17 mouse cellular contexts compared by ENCODE assay signal in the genomic region with DNA sequence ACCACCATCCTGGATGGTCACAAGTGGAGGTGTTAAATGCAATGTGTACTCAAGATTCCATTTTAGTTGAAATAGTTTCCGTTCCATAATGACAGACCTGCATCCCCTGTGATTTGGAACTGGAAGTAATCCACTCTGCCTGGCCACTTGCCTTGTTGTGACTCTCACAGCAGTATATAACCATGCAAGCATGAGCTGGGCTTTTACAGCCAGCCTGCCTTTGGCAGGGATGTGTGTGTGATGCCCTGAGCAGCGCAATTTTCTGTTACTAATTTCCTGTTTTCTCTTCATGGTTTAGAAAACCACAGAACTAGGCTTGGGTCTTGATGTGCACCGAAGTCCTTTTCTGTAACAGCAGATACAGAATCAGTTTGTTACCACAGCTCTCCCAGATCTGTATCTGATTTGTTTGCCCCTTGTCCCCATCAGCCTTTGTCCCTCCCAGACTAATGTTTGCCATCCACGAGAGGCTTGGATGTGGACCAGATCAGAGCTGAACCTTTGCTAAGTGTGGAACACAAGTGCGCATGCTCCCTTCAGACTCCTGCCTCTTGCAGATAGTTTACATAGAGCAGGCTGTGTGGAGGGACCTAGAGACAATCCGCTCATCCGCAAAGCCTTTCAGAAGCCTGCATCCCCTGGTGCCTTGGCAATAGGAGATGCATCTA. TPM values are rescaled to one million over a fixed set of nuclear protein-coding genes. Genes with fewer than 3 reads are reported as not detected.
DNase-seq lines count a peak whose midpoint lies in the region; ATAC-seq and TF ChIP-seq lines count a peak whose summit lies in the region.
"Had no signal": no experiment of that assay in that cellular context is flagged by ENCODE, and none has a peak within 500 bp of the region (broad histone marks: within the 10 kb centered on the region; RNA-seq: fewer than 3 reads in every experiment).

No protein-coding gene starts in this region.

- DNase-seq in forebrain, embryonic 14.5 days (ENCODE audit: low spot score): no peak
- DNase-seq in midbrain, postnatal 0 days (ENCODE audit: low spot score): peak; percentile 33
- peak; percentile 27 for DNase-seq in liver
- DNase-seq in testis, postnatal 10 days (ENCODE audit: low spot score): no peak
- no peak for DNase-seq in embryo, embryonic 11 days
- DNase-seq in adrenal gland, postnatal 10 days: no peak
- DNase-seq: adrenal gland, postnatal 14 days; cerebellum, adult 11 months; gastrocnemius, postnatal 14 days; kidney, adult 18-20 months; retina, postnatal 1 day; thymus, postnatal 14 days had no signal

- no peak for TF ChIP-seq CTCF in midbrain, postnatal 0 days (IDR thresholded peaks at IDR 0.05)

- H3K4me1 ChIP-seq in forebrain, embryonic 15.5 days: peaks cover 5% of the 10 kb centered on the region
- H3K4me1 ChIP-seq in forebrain, embryonic 14.5 days (ENCODE audit: control insufficient read depth, insufficient read depth, low read length): no peaks in the 10 kb centered on the region
- H3K4me1 ChIP-seq in midbrain, postnatal 0 days (ENCODE audit: insufficient read depth, low read length): no peaks in the 10 kb centered on the region
- peaks cover 6% of the 10 kb centered on the region; the same call in 1 of the 2 replicates for H3K4me1 ChIP-seq in midbrain, embryonic 16.5 days (ENCODE audit: control insufficient read depth, insufficient read depth, low read length)

- no peak for ATAC-seq in forebrain, embryonic 15.5 days (replicated peaks)
- no peak for ATAC-seq in forebrain, embryonic 14.5 days
- ATAC-seq in midbrain, postnatal 0 days (ENCODE audit: low FRiP score): no peak
- ATAC-seq in midbrain, embryonic 16.5 days: no peak
- ATAC-seq: forebrain, embryonic 13.5 days had no signal

- 0 out of 2 replicates have a peak overlapping the region, but pooled peaks have one; percentile 27 for H3K27ac ChIP-seq in forebrain, embryonic 15.5 days (replicated peaks)
- H3K27ac ChIP-seq in forebrain, embryonic 14.5 days (ENCODE audit: low read depth, low read length): no peak overlapping the region
- H3K27ac ChIP-seq in midbrain, postnatal 0 days (ENCODE audit: low read depth, low read length): peak overlapping the region; percentile 18; the same call in 1 of the 2 replicates
- H3K27ac ChIP-seq in midbrain, embryonic 16.5 days (ENCODE audit: low read length): no peak overlapping the region
- H3K27ac ChIP-seq: forebrain, embryonic 13.5 days had no signal

- H3K4me3 ChIP-seq in forebrain, embryonic 15.5 days: no peak overlapping the region
- H3K4me3 ChIP-seq in forebrain, embryonic 14.5 days (ENCODE audit: low read depth, low read length): no peak overlapping the region
- H3K4me3 ChIP-seq in midbrain, postnatal 0 days (ENCODE audit: low read depth, low read length): no peak overlapping the region
- no peak overlapping the region for H3K4me3 ChIP-seq in midbrain, embryonic 16.5 days (ENCODE audit: low read depth, low read length)
- H3K4me3 ChIP-seq: forebrain, embryonic 13.5 days; megakaryocyte, embryonic 14.5 days had no signal

- H3K4me2 ChIP-seq in forebrain, embryonic 15.5 days (replicated peaks): no peak overlapping the region
- no peak overlapping the region for H3K4me2 ChIP-seq in forebrain, embryonic 14.5 days (ENCODE audit: low read length)
- H3K4me2 ChIP-seq in midbrain, postnatal 0 days (ENCODE audit: low read depth, low read length, poor library complexity, severe bottlenecking): no peak overlapping the region
- no peak overlapping the region for H3K4me2 ChIP-seq in midbrain, embryonic 16.5 days (ENCODE audit: low read length)
- H3K4me2 ChIP-seq: forebrain, embryonic 13.5 days had no signal

- H3K9ac ChIP-seq in forebrain, embryonic 15.5 days (replicated peaks): no peak overlapping the region
- H3K9ac ChIP-seq in forebrain, embryonic 14.5 days (ENCODE audit: low read length): no peak overlapping the region
- no peak overlapping the region for H3K9ac ChIP-seq in midbrain, postnatal 0 days (replicated peaks; ENCODE audit: low read length, poor library complexity, severe bottlenecking)
- no peak overlapping the region for H3K9ac ChIP-seq in midbrain, embryonic 16.5 days (ENCODE audit: low read depth, low read length)
- H3K9ac ChIP-seq: forebrain, embryonic 13.5 days had no signal

- no peaks in the 10 kb centered on the region for H3K27me3 ChIP-seq in forebrain, embryonic 15.5 days
- no peaks in the 10 kb centered on the region for H3K27me3 ChIP-seq in forebrain, embryonic 14.5 days (replicated peaks; ENCODE audit: control insufficient read depth, insufficient read depth, low read length)
- H3K27me3 ChIP-seq in midbrain, postnatal 0 days (ENCODE audit: insufficient read depth, low read length): no peaks in the 10 kb centered on the region
- no peaks in the 10 kb centered on the region for H3K27me3 ChIP-seq in midbrain, embryonic 16.5 days (ENCODE audit: control insufficient read depth, insufficient read depth, low read depth, low read length)
- H3K27me3 ChIP-seq: CH12.LX; forebrain, embryonic 13.5 days had no signal

- no peaks in the 10 kb centered on the region for H3K9me3 ChIP-seq in forebrain, embryonic 15.5 days
- H3K9me3 ChIP-seq in forebrain, embryonic 14.5 days (replicated peaks; ENCODE audit: control insufficient read depth, low read length): no peaks in the 10 kb centered on the region
- no peaks in the 10 kb centered on the region for H3K9me3 ChIP-seq in midbrain, postnatal 0 days (ENCODE audit: low read length)
- no peaks in the 10 kb centered on the region for H3K9me3 ChIP-seq in midbrain, embryonic 16.5 days (replicated peaks; ENCODE audit: control insufficient read depth, low read length, poor library complexity, severe bottlenecking)
- H3K9me3 ChIP-seq: forebrain, embryonic 13.5 days; megakaryocyte, embryonic 14.5 days had no signal

- WGBS in forebrain, embryonic 15.5 days: 81% methylated on average over 7 of the region's 7 CpGs
- WGBS in forebrain, embryonic 14.5 days: 86% methylated on average over 7 of the region's 7 CpGs
- 73% methylated on average over 7 of the region's 7 CpGs for WGBS in midbrain, postnatal 0 days
- WGBS in midbrain, embryonic 16.5 days: 85% methylated on average over 7 of the region's 7 CpGs

- peaks cover 5% of the 10 kb centered on the region for H3K36me3 ChIP-seq in forebrain, embryonic 15.5 days
- H3K36me3 ChIP-seq in forebrain, embryonic 14.5 days (ENCODE audit: control insufficient read depth, insufficient read depth, low read length): peaks cover 9% of the 10 kb centered on the region
- peaks cover 8% of the 10 kb centered on the region for H3K36me3 ChIP-seq in midbrain, postnatal 0 days (ENCODE audit: insufficient read depth, low read length)
- H3K36me3 ChIP-seq in midbrain, embryonic 16.5 days (ENCODE audit: control insufficient read depth, insufficient read depth, low read length): peaks cover 3% of the 10 kb centered on the region

RNA-seq across cellular contexts. Expression of gene Zfp523, which starts 8.2 kb away (rescaled TPM):
- polyA plus RNA-seq in forebrain, embryonic 15.5 days (2015; fragmentation: Nextera tagmentation; extraction: Ambion mirVana): 39.6 and 40.7 TPM in 2 replicates
- 31.0 and 33.9 TPM in 2 replicates for polyA plus RNA-seq in forebrain, embryonic 14.5 days (2014; fragmentation: Nextera tagmentation; extraction: Ambion mirVana)
- 65.4 and 81.7 TPM in 2 replicates for total RNA-seq in midbrain, postnatal 0 days (2014; rRNA removed)
- 38.7 and 40.0 TPM in 2 replicates for polyA plus RNA-seq in midbrain, postnatal 0 days (2015; fragmentation: Nextera tagmentation; extraction: Ambion mirVana)
- 40.4 and 42.1 TPM in 2 replicates for polyA plus RNA-seq in midbrain, embryonic 16.5 days (2015; fragmentation: Nextera tagmentation; extraction: Ambion mirVana)
- total RNA-seq in adrenal gland, postnatal 10 days (2021): 10 to 100 TPM; 31.3 to 39.3 TPM

RNA-seq across cellular contexts. Expression of gene Def6, which starts 22.5 kb away (rescaled TPM):
- polyA plus RNA-seq in forebrain, embryonic 15.5 days (2015; fragmentation: Nextera tagmentation; extraction: Ambion mirVana): 3.7 and 4.8 TPM in 2 replicates
- 2.4 and 3.2 TPM in 2 replicates for polyA plus RNA-seq in forebrain, embryonic 14.5 days (2014; fragmentation: Nextera tagmentation; extraction: Ambion mirVana)
- total RNA-seq in midbrain, postnatal 0 days (2014; rRNA removed): 6.7 and 8.5 TPM in 2 replicates
- polyA plus RNA-seq in midbrain, postnatal 0 days (2015; fragmentation: Nextera tagmentation; extraction: Ambion mirVana): 7.4 and 8.3 TPM in 2 replicates
- polyA plus RNA-seq in midbrain, embryonic 16.5 days (2015; fragmentation: Nextera tagmentation; extraction: Ambion mirVana): 6.1 and 6.8 TPM in 2 replicates
- total RNA-seq in adrenal gland, postnatal 10 days (2021): 1 to 10 TPM; 4.7 to 6.7 TPM

RNA-seq across cellular contexts. Expression of gene Scube3, which starts 43.2 kb away (rescaled TPM):
- polyA plus RNA-seq in forebrain, embryonic 15.5 days (2015; fragmentation: Nextera tagmentation; extraction: Ambion mirVana): 3.9 and 4.2 TPM in 2 replicates
- 4.7 TPM in 2 replicates for polyA plus RNA-seq in forebrain, embryonic 14.5 days (2014; fragmentation: Nextera tagmentation; extraction: Ambion mirVana)
- total RNA-seq in midbrain, postnatal 0 days (2014; rRNA removed): 19.9 and 24.7 TPM in 2 replicates
- 3.1 and 3.9 TPM in 2 replicates for polyA plus RNA-seq in midbrain, postnatal 0 days (2015; fragmentation: Nextera tagmentation; extraction: Ambion mirVana)
- 5.4 and 5.8 TPM in 2 replicates for polyA plus RNA-seq in midbrain, embryonic 16.5 days (2015; fragmentation: Nextera tagmentation; extraction: Ambion mirVana)
- total RNA-seq in adrenal gland, postnatal 10 days (2021): 10 to 100 TPM; 14.4 to 15.2 TPM

RNA-seq across cellular contexts. Expression of gene Ppard, which starts 47.4 kb away (rescaled TPM):
- polyA plus RNA-seq in forebrain, embryonic 15.5 days (2015; fragmentation: Nextera tagmentation; extraction: Ambion mirVana): 1.3 and 1.4 TPM in 2 replicates
- 1.7 and 1.8 TPM in 2 replicates for polyA plus RNA-seq in forebrain, embryonic 14.5 days (2014; fragmentation: Nextera tagmentation; extraction: Ambion mirVana)
- 7.7 and 10.1 TPM in 2 replicates for total RNA-seq in midbrain, postnatal 0 days (2014; rRNA removed)
- polyA plus RNA-seq in midbrain, postnatal 0 days (2015; fragmentation: Nextera tagmentation; extraction: Ambion mirVana): 1.2 and 1.5 TPM in 2 replicates
- polyA plus RNA-seq in midbrain, embryonic 16.5 days (2015; fragmentation: Nextera tagmentation; extraction: Ambion mirVana): 1.2 and 1.6 TPM in 2 replicates
- total RNA-seq in adrenal gland, postnatal 10 days (2021): 10 to 100 TPM; 29.8 to 30.2 TPM

Comparison
In these comparisons a context has a peak if more than half of its experiments do, and no peak if none do; other contexts are left out.
1. H3K27ac ChIP-seq: peak in forebrain, embryonic 15.5 days (single experiment) and midbrain, postnatal 0 days (single experiment); none in forebrain, embryonic 14.5 days (single experiment) and midbrain, embryonic 16.5 days (single experiment).
2. DNase-seq: peak in midbrain, postnatal 0 days (single experiment) and liver (single experiment); none in forebrain, embryonic 14.5 days (single experiment), testis, postnatal 10 days (single experiment), embryo, embryonic 11 days (single experiment) and adrenal gland, postnatal 10 days (single experiment).